Mouse (Mus musculus): ENCODE measurements around the gene Maea.

Gene Maea

DNA sequence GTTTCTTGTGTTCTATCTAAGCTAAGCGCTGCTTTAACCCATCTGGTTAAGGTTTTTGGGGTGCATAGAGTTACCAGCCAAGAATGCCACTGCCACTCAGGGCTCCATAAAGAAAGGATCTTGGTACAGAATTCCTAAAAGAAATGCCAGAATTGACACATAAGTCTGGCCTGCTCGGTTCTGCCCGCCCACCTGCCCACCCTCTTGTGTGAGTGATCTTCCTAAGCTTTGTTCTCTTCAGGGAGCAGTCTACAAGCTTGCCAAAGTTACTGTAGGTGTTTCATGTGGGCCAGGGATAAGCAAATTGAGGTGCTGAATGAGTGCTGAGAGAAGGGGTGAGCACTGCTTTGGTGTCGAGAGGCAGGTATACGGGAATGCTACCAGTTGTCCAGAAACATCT, 28.0 kb downstream of the Maea start:
- no peak for DNase-seq

DNA sequence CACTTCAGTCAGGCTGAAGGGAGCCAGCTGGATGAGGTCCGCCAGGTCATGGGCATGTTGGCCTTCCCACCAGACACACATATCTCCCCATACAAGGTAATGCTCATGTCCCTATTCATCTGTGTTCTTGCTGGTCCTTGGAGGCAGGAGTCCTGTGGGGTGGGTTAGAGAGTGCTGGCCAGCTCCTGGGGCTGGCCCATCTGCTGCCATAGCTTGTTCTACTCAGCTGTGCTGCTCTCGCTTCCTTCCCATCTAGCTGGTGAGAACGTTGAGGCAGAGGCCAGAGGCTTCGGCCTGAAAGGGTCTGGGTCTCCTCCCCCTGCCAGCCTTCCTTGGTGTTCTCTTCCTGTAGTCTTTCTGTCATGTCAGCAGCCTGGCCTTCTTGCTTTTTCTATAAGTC, 33.3 kb downstream of the Maea start:
- no peak for DNase-seq

DNA sequence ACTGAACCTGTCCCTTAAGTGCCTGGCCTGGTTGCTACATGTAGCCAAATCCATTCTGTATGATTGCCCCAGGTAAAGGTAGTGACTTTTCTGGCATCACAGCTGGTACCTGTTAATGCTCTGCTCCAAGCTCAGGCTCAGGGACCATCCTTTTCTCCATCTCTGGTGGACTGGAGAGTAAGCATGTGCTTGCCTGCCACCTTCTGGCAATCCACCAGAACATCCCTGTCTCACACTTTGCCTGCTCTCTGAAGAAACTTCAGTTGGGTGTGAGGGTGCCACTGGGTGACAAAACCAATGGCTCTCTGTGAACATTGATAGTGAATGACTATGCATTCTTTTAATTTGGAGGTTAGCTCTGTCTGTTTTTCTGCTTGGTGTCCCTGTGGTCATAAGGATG, 35.8 kb downstream of the Maea start:
- no peak for DNase-seq

DNA sequence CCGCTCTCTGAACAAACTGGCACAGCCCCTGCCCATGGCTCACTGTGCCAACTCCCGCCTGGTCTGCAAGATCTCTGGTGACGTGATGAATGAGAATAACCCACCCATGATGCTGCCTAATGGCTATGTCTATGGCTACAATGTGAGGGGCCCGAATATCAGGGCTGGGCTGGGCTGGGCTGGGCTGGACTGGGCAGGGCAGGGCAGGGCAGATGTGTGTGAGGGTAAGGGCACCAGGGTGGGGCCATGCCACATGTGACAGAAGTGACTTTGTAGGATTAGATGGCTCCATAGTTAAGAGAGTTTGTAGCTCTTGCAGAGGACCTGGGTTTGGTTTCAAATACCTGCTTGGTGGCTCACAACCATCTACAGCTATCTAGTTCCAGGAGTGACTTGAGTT, 36.4 kb downstream of the Maea start:
- DNase-seq = no peak

DNA sequence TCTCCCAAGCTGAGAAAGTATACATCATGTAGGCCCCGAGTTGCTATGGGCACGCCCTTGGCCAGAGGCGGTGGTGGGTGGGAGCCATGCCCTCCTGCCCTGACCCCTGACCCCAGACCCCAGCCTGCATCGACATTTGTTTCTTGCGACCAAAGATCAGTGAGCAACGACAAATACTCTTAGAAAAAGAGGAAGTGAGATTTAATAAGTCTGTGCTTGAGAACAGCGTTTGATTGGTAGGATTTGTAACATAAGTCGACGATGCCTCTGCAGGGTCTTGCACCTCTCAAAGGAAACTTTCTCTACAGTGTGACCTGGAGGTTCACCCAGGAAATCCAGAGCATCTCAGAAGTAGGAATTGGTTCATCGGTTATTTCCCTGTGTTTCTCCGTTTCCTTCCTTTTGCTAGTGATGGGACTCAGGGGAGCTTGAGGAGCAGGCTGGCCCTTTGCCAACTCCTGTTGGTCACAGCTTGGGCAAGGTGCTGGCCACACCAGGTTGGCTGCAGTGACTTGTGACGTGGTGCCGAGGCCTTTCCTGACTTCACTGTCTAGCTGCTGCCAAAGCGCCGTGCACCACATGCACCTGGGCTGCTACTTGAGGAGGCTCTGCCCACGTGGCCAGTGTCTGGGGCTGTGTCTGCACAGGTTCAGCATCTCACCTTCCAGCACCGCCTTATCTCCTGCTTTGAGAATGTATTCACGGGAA, 37.2 kb downstream of the Maea start:
- no peak for DNase-seq

DNA sequence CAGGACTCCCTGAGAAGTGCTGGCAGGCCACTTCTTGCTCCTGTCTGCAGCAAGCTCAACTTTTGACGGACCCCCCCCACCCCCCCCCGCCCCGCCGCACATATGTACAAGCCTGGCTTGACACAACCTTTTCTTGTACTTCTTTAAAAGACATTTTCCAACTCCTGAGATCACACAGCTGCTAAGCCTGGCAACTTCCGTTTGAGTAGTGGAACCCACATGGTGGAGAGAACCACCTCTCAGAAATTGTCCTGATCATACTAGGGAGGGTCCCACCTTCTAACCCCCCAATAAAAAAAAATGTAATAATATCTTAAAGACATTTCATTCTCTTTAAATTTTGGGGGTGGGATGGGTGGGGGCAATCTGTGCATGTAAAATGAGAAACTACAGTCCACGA, 41.9 kb downstream of the Maea start:
- peak; percentile 39 for DNase-seq

DNA sequence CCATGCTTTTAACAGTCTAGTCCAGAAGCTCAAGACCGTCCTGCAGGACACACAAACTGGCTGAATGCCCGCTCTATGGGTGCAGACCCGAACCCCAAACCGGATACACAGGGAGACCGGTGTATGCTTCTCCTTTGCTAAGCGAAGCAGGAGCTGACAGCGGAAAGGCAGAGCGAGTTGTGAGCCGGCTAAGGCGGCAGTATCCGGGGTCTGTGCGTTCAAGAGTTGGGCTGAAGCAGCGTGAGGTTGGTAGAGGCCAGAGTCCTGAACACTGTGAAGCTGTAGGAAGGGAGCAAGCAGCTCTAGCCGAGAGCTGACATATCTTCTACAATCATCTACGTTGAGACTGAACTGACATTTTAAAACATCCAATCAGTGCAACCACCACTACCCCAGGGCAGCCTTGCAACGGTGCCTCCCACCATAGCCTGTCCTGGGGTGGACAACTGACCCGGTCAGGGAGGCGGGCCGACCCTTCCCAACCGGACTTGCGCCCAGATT, 42.5 kb downstream of the Maea start:
- peak; percentile 71 for DNase-seq

DNA sequence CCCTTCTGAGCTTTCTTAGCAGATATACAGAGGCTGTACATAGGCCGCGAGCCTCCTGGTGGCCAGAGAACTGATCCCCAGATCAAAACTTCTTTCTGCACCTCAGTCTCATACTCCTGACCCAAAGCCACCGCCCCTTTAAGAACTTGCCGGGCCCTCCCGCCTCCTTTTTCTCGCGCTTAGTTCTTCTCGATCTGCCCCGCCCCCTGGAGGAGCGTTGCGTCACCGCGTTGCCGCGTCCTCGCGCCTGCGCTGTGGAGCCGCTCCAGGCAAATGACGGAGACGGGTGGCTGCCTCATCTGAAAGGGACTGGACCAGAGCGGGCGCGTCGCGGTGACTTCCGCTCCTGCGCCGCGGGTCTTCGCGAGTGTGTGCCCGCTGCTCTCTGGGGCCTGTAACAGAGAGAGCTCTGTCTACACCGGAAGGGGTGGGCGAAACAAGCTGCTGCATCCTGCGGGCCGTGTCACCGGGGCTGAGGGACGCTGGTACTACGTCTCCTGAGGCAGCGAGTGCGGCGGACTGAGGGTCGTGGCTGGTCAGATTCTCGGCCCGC, 43.1 kb downstream of the Maea start, which contains the start of gene Uvssa:
TSS of gene Uvssa (plus strand) at position 248 of the 553 bp plus-strand sequence.
- DNase-seq = peak; percentile 99

DNA sequence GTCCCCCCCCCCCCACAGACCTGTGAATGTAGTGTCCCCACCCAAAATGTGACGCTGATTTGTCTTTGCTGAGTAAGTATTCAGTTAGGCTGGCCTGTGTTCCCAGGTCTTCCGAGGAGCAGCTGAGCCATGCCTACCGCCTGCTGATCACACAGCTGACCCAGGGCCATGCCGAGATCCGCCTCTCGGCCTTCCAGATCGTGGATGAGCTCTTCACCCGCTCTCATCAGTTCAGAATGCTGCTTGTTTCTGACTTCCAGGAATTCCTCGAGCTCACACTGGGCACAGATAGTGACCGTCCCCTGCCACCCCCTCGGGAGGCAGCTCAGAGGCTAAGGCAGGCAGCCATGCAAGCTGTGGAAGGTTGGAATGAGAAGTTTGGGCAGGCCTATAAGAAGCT, 52.2 kb downstream of the Maea start:
- no peak for DNase-seq

DNA sequence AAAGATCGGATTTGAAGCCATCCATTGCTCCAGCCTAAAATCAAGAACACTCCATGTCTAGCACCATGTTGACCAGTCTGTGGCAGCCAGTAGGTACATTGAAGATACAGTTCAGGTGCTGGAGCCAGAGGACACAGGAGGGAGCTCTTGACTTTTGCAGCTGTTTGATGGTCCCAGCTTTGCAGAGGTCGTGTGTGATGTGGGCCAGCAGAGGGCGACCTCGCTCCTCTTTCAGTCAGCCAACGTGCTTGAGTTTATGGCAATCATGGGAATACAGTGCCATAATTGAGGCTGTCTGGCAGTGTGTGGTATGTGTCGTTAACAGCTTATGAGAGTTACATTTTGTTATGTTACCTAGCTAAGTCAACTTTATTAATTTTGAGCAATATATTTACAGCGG, 58.5 kb downstream of the Maea start:
- DNase-seq = peak; percentile 80

DNA sequence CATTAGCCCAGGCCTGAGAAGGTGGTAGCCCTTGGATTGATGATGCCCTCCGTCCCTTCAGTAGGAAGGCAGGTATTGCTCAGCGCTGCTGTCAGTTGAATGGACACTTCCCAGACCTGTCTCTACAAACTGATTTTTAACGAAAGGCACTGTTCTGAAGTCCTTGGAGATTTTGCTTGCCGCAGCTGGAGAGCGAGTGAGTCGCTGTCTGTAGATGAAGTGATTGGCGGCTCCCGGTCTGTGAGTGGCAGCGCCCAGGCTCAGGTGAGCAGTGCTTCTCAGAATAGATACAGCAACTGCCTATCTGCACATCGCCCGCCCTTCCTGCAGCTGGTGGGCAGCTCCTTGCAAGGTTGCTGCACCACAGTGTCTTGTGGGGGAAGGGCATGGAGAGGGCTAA, 60.4 kb downstream of the Maea start:
- DNase-seq = no peak

DNA sequence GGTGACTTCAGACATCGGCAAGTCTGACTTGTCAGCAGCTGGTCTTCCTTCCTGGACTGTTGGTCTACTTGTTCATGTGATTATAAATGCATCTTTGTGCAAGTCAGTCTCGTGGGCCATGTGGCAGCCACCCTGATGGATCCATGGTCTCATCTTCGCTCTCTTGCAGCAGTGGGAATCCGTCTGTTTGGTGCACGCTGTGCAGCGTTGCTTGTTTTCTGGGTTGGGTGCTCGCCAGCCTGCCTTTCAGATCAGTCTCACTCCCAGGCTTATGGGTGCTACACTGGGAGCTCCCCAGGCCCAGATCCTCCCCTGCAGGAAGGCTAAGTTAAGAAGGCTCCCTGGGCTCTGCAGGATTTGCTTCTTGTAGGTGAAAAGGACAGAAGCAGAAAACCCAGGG, 61.5 kb downstream of the Maea start:
- DNase-seq = no peak

DNA sequence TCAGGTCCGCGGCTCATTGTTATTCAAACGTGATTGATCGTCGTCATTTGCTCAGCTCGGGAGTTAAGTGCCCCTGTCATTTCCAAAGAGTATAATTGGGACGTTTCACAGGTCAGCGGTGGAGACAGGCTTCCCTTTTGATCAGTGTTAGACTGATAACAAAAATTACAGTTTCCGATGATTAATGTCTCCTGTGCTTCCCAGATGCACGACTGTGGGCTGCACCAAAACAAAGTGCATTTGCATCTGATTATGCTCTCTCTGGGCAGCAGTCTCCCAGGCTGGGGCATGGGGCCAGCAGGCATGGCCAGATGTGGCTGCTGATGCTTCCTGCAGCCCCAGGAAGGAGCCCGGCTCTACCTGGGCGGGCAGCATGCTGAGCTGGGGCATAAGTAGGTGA, 65.5 kb downstream of the Maea start:
- no peak for DNase-seq

DNA sequence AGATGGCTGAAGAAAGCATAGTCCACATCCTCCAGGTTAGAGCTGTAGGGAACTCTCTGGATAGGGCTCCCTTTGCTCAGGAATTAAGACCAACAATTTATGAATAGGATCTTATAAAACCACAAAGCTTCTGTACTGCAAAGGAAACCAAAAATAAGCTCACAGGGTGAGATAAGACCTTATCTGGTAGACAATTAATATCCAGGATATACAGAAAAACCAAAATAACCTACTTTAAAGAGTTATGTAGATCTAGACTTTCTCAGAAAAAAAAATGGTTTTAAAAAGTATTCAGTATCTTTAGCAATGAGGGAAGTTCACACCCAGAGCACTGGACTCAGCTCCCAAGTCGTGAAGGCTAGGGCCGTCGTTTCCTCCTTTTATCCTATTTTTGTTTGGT, 85.0 kb downstream of the Maea start:
- DNase-seq = no peak

All from thymus, postnatal 14 days (tissue).